Mouse (Mus musculus): ENCODE results near the gene Nemp1. TPM values are rescaled to one million over a fixed set of nuclear protein-coding genes. Genes with fewer than 3 reads are reported as not detected.

The Nemp1 gene
- polyA plus RNA-seq, 1 experiment from 2014 or later: 5.0 TPM

GRCm38 (mm10) chr10:127664166-127664565, 2.5 kb upstream of the Nemp1 start:
- TF ChIP-seq CTCF (IDR thresholded peaks at IDR 0.05) (no peak), EP300 (IDR thresholded peaks at IDR 0.05) (no peak)
- no peak for ATAC-seq
- no peak overlapping the region for H3K9ac ChIP-seq (replicated peaks; ENCODE audit: low read depth)
- H3K36me3 ChIP-seq (ENCODE audit: insufficient read depth, low read length): peaks cover 17% of the 10 kb centered on the region
- peak overlapping the region; percentile 73 for H3K27ac ChIP-seq (ENCODE audit: low read length)
- no peak overlapping the region for H3K4me3 ChIP-seq (ENCODE audit: low read depth, low read length)
- 48% methylated on average over 15 of the region's 16 CpGs for WGBS
- peak overlapping the region; percentile 85 for H3K4me2 ChIP-seq (replicated peaks; ENCODE audit: low read depth, low read length)
- no peaks in the 10 kb centered on the region for H3K27me3 ChIP-seq (replicated peaks; ENCODE audit: insufficient read depth, low read length)
- DNase-seq (ENCODE audit: low spot score): no peak
- peaks cover 37% of the 10 kb centered on the region for H3K4me1 ChIP-seq (ENCODE audit: insufficient read depth, low read depth, low read length)
- no peaks in the 10 kb centered on the region for H3K9me3 ChIP-seq (ENCODE audit: low read length)

- TF ChIP-seq CTCF (IDR thresholded peaks at IDR 0.05): no peak
- TF ChIP-seq EP300 (IDR thresholded peaks at IDR 0.05): no peak
- Histone ChIP-seq H3K27me3 (replicated peaks; ENCODE audit: insufficient read depth, low read length) (no peaks in the 10 kb centered on the region), H3K4me2 (replicated peaks; ENCODE audit: low read depth, low read length) (peak overlapping the region; percentile 85), H3K4me3 (ENCODE audit: low read depth, low read length) (no peak overlapping the region), H3K27ac (ENCODE audit: low read length) (0 out of 2 replicates have a peak overlapping the region, but pooled peaks have one; percentile 99), H3K36me3 (ENCODE audit: insufficient read depth, low read length) (peaks cover 10% of the 10 kb centered on the region), H3K4me1 (ENCODE audit: insufficient read depth, low read depth, low read length) (peaks cover 39% of the 10 kb centered on the region), H3K9ac (replicated peaks; ENCODE audit: low read depth) (peak overlapping the region; percentile 53; the same call in 1 of the 2 replicates), H3K9me3 (ENCODE audit: low read length) (no peaks in the 10 kb centered on the region)
- DNase-seq (ENCODE audit: low spot score): no peak
- 38% methylated on average over 11 of the region's 13 CpGs for WGBS
- no peak for ATAC-seq
Measured at GRCm38 (mm10) chr10:127664891-127665290, 1.8 kb upstream of the Nemp1 start.

GRCm38 (mm10) chr10:127665366-127666181, 1.1 kb upstream of the Nemp1 start:
- 6% methylated on average over 14 of the region's 14 CpGs for WGBS
- ATAC-seq: no peak
- peak; percentile 70 for DNase-seq (ENCODE audit: low spot score)

DNA sequence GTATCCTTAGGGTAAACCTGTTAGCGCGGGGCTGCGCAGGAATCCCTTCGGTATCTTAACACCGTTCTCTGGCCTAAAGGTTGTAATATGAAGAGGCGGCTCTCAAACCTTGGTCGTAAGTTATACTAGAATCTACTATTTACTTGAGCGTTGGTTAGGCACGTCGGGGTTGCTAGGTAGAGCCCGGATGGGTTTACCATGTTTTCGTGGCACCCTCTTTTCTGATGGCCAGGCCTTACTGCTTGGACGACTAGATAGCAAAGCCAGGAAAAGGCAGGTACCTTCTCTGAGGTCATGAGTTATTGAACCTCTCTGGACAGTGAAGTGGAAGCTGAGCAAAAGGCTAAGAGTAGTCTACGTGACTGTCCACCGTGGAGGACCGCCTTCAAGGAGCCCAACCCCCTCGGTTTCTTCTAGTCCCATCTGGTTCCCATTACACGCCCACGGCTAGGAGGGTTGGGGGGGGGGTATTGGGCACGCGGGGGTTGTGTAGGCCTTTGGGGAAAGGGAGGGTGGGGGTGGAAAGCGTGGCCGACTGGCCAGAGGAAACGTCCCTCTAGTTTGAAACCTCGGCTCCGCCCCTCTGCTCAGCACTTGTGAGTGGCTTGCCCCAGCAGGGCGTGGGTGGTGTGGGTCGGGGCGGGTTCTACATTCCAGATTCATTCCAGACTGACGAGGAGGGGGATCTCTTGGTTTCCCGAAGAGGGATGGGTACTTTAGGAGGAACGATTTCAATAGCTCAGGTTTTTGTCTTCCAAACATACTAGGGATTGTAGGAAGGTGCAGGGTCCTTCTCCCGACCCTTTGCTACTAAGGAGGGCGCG, 780 bp downstream of the Nemp1 start:
- Histone ChIP-seq H3K4me3 (ENCODE audit: low read depth, low read length) (peak overlapping the region; percentile 70), H3K27me3 (replicated peaks; ENCODE audit: insufficient read depth, low read length) (no peaks in the 10 kb centered on the region), H3K36me3 (ENCODE audit: insufficient read depth, low read length) (0 out of 2 replicates have a peak, but pooled peaks cover 5% of the 10 kb centered on the region), H3K27ac (ENCODE audit: low read length) (peak overlapping the region; percentile 99), H3K9ac (replicated peaks; ENCODE audit: low read depth) (peak overlapping the region; percentile 48), H3K4me2 (replicated peaks; ENCODE audit: low read depth, low read length) (peak overlapping the region; percentile 85), H3K4me1 (ENCODE audit: insufficient read depth, low read depth, low read length) (peaks cover 28% of the 10 kb centered on the region), H3K9me3 (ENCODE audit: low read length) (no peaks in the 10 kb centered on the region)
- WGBS: 2% methylated on average over 35 of the region's 35 CpGs
- ATAC-seq (peak; percentile 80), DNase-seq (ENCODE audit: low spot score) (peak; percentile 98)
- TF ChIP-seq EP300 (IDR thresholded peaks at IDR 0.05) (peak; percentile 72), CTCF (IDR thresholded peaks at IDR 0.05) (no peak; the same call in 1 of the 2 replicates)

More at GRCm38 (mm10) chr10:127665366-127666181, 1.1 kb upstream of the Nemp1 start:
- 0 out of 2 replicates have a peak, but pooled peaks cover 5% of the 10 kb centered on the region for H3K36me3 ChIP-seq (ENCODE audit: insufficient read depth, low read length)
- peak overlapping the region; percentile 99 for H3K27ac ChIP-seq (ENCODE audit: low read length)
- TF ChIP-seq CTCF (IDR thresholded peaks at IDR 0.05) (peak; percentile 53), EP300 (IDR thresholded peaks at IDR 0.05) (no peak)
- H3K4me3 ChIP-seq (ENCODE audit: low read depth, low read length): peak overlapping the region; percentile 70
- H3K4me1 ChIP-seq (ENCODE audit: insufficient read depth, low read depth, low read length): peaks cover 39% of the 10 kb centered on the region
- H3K4me2 ChIP-seq (replicated peaks; ENCODE audit: low read depth, low read length): peak overlapping the region; percentile 85
- H3K27me3 ChIP-seq (replicated peaks; ENCODE audit: insufficient read depth, low read length): no peaks in the 10 kb centered on the region
- H3K9ac ChIP-seq (replicated peaks; ENCODE audit: low read depth): peak overlapping the region; percentile 53
- no peaks in the 10 kb centered on the region for H3K9me3 ChIP-seq (ENCODE audit: low read length)

- no peaks in the 10 kb centered on the region for H3K27me3 ChIP-seq (replicated peaks; ENCODE audit: insufficient read depth, low read length)
- peak within 1 kb of the TSS; percentile 48 for H3K9ac ChIP-seq (replicated peaks; ENCODE audit: low read depth)
- 0 out of 2 replicates have a peak, but pooled peaks cover 5% of the 10 kb centered on the region for H3K36me3 ChIP-seq (ENCODE audit: insufficient read depth, low read length)
- ATAC-seq: peak; percentile 68
- no peaks in the 10 kb centered on the region for H3K9me3 ChIP-seq (ENCODE audit: low read length)
- H3K27ac ChIP-seq (ENCODE audit: low read length): peak within 1 kb of the TSS; percentile 99
- H3K4me1 ChIP-seq (ENCODE audit: insufficient read depth, low read depth, low read length): peaks cover 21% of the 10 kb centered on the region
- peak; percentile 40 for TF ChIP-seq CTCF (IDR thresholded peaks at IDR 0.05)
- peak; percentile 39 for TF ChIP-seq EP300 (IDR thresholded peaks at IDR 0.05)
- peak within 1 kb of the TSS; percentile 70 for H3K4me3 ChIP-seq (ENCODE audit: low read depth, low read length)
- WGBS: 2% methylated on average over 39 of the region's 40 CpGs
- H3K4me2 ChIP-seq (replicated peaks; ENCODE audit: low read depth, low read length): peak within 1 kb of the TSS; percentile 85
- DNase-seq (ENCODE audit: low spot score): peak; percentile 95
Measured at GRCm38 (mm10) chr10:127668093-127669050, 1.7 kb downstream of the Nemp1 start, which contains the start of gene Nab2. Gene Nab2 (minus strand): TSS chr10:127668568.
